9 mouse cellular contexts compared by ENCODE assay signal in the genomic region with DNA sequence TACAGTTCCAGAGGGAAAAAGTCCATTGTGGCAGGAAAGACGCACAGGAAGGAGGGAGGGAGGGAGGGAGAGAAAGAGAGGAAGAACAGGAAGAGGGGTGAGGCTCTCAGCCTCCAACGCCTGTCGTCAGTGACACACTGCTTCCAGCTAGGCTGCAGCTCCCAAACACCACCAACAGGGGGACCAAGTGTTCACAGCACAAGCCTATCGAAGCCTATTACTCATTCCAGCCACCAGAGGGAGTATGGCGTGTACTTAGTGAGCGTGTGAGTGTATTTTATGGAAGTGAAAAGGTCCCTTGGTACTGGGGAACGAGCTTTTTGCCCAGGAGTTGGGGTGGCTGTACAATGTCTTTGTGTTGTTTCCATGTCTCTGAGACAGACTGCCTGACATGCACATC. TPM values are rescaled to one million over a fixed set of nuclear protein-coding genes. Genes with fewer than 3 reads are reported as not detected.
DNase-seq lines count a peak whose midpoint lies in the region; ATAC-seq and TF ChIP-seq lines count a peak whose summit lies in the region.
"Had no signal": no experiment of that assay in that cellular context is flagged by ENCODE, and none has a peak within 500 bp of the region (broad histone marks: within the 10 kb centered on the region; RNA-seq: fewer than 3 reads in every experiment).

No protein-coding gene starts in this region.

- no peaks in the 10 kb centered on the region for H3K27me3 ChIP-seq in kidney, embryonic 16.5 days (ENCODE audit: insufficient read depth, low read length)
- no peaks in the 10 kb centered on the region for H3K27me3 ChIP-seq in cerebellum, adult 2 months (ENCODE audit: control insufficient read depth, insufficient read depth, low read length)
- no peaks in the 10 kb centered on the region; the same call in 1 of the 2 replicates for H3K27me3 ChIP-seq in thymus, adult 2 months (ENCODE audit: control insufficient read depth, insufficient read depth, low read length)

- H3K4me2 ChIP-seq in kidney, embryonic 16.5 days (replicated peaks; ENCODE audit: low read depth, low read length), result no peak overlapping the region

- no peaks in the 10 kb centered on the region for H3K36me3 ChIP-seq in kidney, embryonic 16.5 days (ENCODE audit: insufficient read depth, low read length)
- no peaks in the 10 kb centered on the region for H3K36me3 ChIP-seq in thymus, adult 2 months (ENCODE audit: control insufficient read depth, insufficient read depth, low read length)

- peak; percentile 95 for TF ChIP-seq CTCF in cerebellum, adult 2 months (IDR thresholded peaks at IDR 0.05; ENCODE audit: borderline replicate concordance, insufficient read depth, low read depth, low read length)
- TF ChIP-seq CTCF in thymus, adult 2 months (IDR thresholded peaks at IDR 0.05; ENCODE audit: borderline replicate concordance, control insufficient read depth, extremely low read depth, insufficient read depth, low read length, poor library complexity), result peak; percentile 46; the same call in 1 of the 2 replicates

- no peaks in the 10 kb centered on the region; the same call in 1 of the 2 replicates for H3K4me1 ChIP-seq in kidney, embryonic 16.5 days (ENCODE audit: insufficient read depth, low read length)
- no peaks in the 10 kb centered on the region for H3K4me1 ChIP-seq in cerebellum, adult 2 months (ENCODE audit: control insufficient read depth, insufficient read depth, low read length)
- no peaks in the 10 kb centered on the region for H3K4me1 ChIP-seq in thymus, adult 2 months (replicated peaks; ENCODE audit: control insufficient read depth, insufficient read depth, low read length)

- H3K4me3 ChIP-seq in kidney, embryonic 16.5 days (ENCODE audit: low read length), result no peak overlapping the region
- no peak overlapping the region for H3K4me3 ChIP-seq in cerebellum, adult 2 months (replicated peaks; ENCODE audit: insufficient read depth, low read depth, low read length)
- no peak overlapping the region for H3K4me3 ChIP-seq in thymus, adult 2 months (ENCODE audit: control insufficient read depth, insufficient read depth, low read length)

- WGBS in kidney, embryonic 16.5 days, result 21% methylated on average over 7 of the region's 7 CpGs
- 17% methylated on average over 7 of the region's 7 CpGs for WGBS in cerebellum, adult 2 months
- 33% methylated on average over 7 of the region's 7 CpGs for WGBS in thymus, adult 2 months

- no peak overlapping the region for H3K27ac ChIP-seq in kidney, embryonic 16.5 days (ENCODE audit: low read length)
- H3K27ac ChIP-seq in cerebellum, adult 2 months (ENCODE audit: insufficient read depth, low read length), result no peak overlapping the region
- H3K27ac ChIP-seq in thymus, adult 2 months (ENCODE audit: control insufficient read depth, insufficient read depth, low read length), result no peak overlapping the region

- no peaks in the 10 kb centered on the region for H3K9me3 ChIP-seq in kidney, embryonic 16.5 days (ENCODE audit: low read length)

- DNase-seq in kidney, adult 11 months, result peak; percentile 55
- DNase-seq in MEL-GATA-1-ER (ENCODE audit: extremely low read depth, low read depth), result peak; percentile 87
- DNase-seq in cerebellum, adult 2 months, result peak; percentile 58 to 62
- DNase-seq in left cerebral cortex, adult 8-10 months (ENCODE audit: low spot score in 2 of 2), result peak; percentile 37 to 60
- DNase-seq in thymus, adult 2 months, result peak; percentile 57

- no peak for TF ChIP-seq POLR2A in cerebellum, adult 2 months (IDR thresholded peaks at IDR 0.05; ENCODE audit: borderline replicate concordance, insufficient read depth, low read length)
- no peak for TF ChIP-seq POLR2A in thymus, adult 2 months (IDR thresholded peaks at IDR 0.05; ENCODE audit: control insufficient read depth, extremely low read depth, insufficient read depth, low read length, poor library complexity)

- no peak overlapping the region for H3K9ac ChIP-seq in kidney, embryonic 16.5 days (replicated peaks; ENCODE audit: low read length)

- no peak for ATAC-seq in kidney, embryonic 16.5 days (ENCODE audit: low FRiP score, low TSS enrichment)
- ATAC-seq in granulocyte monocyte progenitor cell, adult 5-6 weeks (replicated peaks; ENCODE audit: poor library complexity, severe bottlenecking), result peak; percentile 91
- ATAC-seq in monocyte, adult 5-6 weeks (replicated peaks; ENCODE audit: insufficient number of reproducible peaks, low FRiP score, low TSS enrichment, poor library complexity, severe bottlenecking), result peak; percentile 82

RNA-seq across cellular contexts. Expression of a gene that starts 6.8 kb away (rescaled TPM):
- polyA plus RNA-seq in kidney, embryonic 16.5 days (2015; fragmentation: Nextera tagmentation; extraction: Ambion mirVana), result 0.36 and 0.91 TPM in 2 replicates
- polyA plus RNA-seq in cerebellum, adult 2 months (2012; rRNA removed), result 2.0 and 4.7 TPM in 2 replicates
- total RNA-seq in granulocyte monocyte progenitor cell, adult 5-6 weeks (2014; fragmentation: Nextera tagmentation), result not detected in 2 replicates
- not detected in 2 replicates for total RNA-seq in granulocyte monocyte progenitor cell, adult 5-6 weeks (2017)
- 1 to 10 TPM; 1.8 to 4.8 (median 3.0) TPM for total RNA-seq in left cerebral cortex, adult 8-10 months (2022)
- total RNA-seq in monocyte, adult 5-6 weeks (2017), result not detected in 3 replicates
- polyA plus RNA-seq in thymus, adult 2 months (2012; rRNA removed), result 1.1 and 11.5 TPM in 2 replicates

RNA-seq across cellular contexts. Expression of a gene that starts 17.3 kb away (rescaled TPM):
- polyA plus RNA-seq in kidney, embryonic 16.5 days (2015; fragmentation: Nextera tagmentation; extraction: Ambion mirVana), result not detected in 2 replicates
- polyA plus RNA-seq in cerebellum, adult 2 months (2012; rRNA removed), result not detected in 2 replicates
- total RNA-seq in granulocyte monocyte progenitor cell, adult 5-6 weeks (2014; fragmentation: Nextera tagmentation), result not detected in 2 replicates
- not detected in 2 replicates for total RNA-seq in granulocyte monocyte progenitor cell, adult 5-6 weeks (2017)
- not detected for total RNA-seq in left cerebral cortex, adult 8-10 months (2022)
- total RNA-seq in monocyte, adult 5-6 weeks (2017), result not detected in 3 replicates
- not detected in 2 replicates for polyA plus RNA-seq in thymus, adult 2 months (2012; rRNA removed)
- total RNA-seq: gastrocnemius, adult 8-10 months had no signal

RNA-seq across cellular contexts. Expression of a gene that starts 21.3 kb away (rescaled TPM):
- 0.35 and 0.55 TPM in 2 replicates for polyA plus RNA-seq in kidney, embryonic 16.5 days (2015; fragmentation: Nextera tagmentation; extraction: Ambion mirVana)
- not detected in 2 replicates for polyA plus RNA-seq in cerebellum, adult 2 months (2012; rRNA removed)
- not detected in 2 replicates for total RNA-seq in granulocyte monocyte progenitor cell, adult 5-6 weeks (2014; fragmentation: Nextera tagmentation)
- total RNA-seq in granulocyte monocyte progenitor cell, adult 5-6 weeks (2017), result not detected in 2 replicates
- total RNA-seq in left cerebral cortex, adult 8-10 months (2022), result not detected
- total RNA-seq in monocyte, adult 5-6 weeks (2017), result not detected in 3 replicates
- polyA plus RNA-seq in thymus, adult 2 months (2012; rRNA removed), result 1.1 and 1.6 TPM in 2 replicates
- total RNA-seq: gastrocnemius, adult 8-10 months had no signal

RNA-seq across cellular contexts. Expression of a gene that starts 57.3 kb away (rescaled TPM):
- polyA plus RNA-seq in kidney, embryonic 16.5 days (2015; fragmentation: Nextera tagmentation; extraction: Ambion mirVana), result 3.0 and 3.6 TPM in 2 replicates
- 8.3 and 9.0 TPM in 2 replicates for polyA plus RNA-seq in cerebellum, adult 2 months (2012; rRNA removed)
- total RNA-seq in granulocyte monocyte progenitor cell, adult 5-6 weeks (2014; fragmentation: Nextera tagmentation), result 3.8 and 5.7 TPM in 2 replicates
- total RNA-seq in granulocyte monocyte progenitor cell, adult 5-6 weeks (2017), result 3.2 and 4.7 TPM in 2 replicates
- total RNA-seq in left cerebral cortex, adult 8-10 months (2022), result 10 to 100 TPM; 11.8 to 16.6 (median 15.9) TPM
- 9.8 to 13.1 TPM (median 11.9 TPM) in 3 replicates for total RNA-seq in monocyte, adult 5-6 weeks (2017)
- polyA plus RNA-seq in thymus, adult 2 months (2012; rRNA removed), result 8.9 and 9.5 TPM in 2 replicates
